Mouse (Mus musculus) forebrain, embryonic 10.5 days (tissue): ENCODE measurements at regions not wholly inside any gene's neighbourhood (a gene's known extent, or its start where the extent isn't known, plus 50 kb on each side); places are given as distances from the start of the nearest gene placed in this dataset.
"Not testable (repeated sequence)": the region's sequence is repeated elsewhere in the genome, so short reads cannot be mapped to it uniquely, and the experiment has no call there.

Experiments
- DNase-seq: peaks from one replicate; pipeline ENCODE4 v3.0.0-alpha.2; 2017; ENCODE audit warnings: low spot score; ENCODE audit errors: extremely low spot score
- H3K27ac ChIP-seq: fragments of 300-500 bp; sonication (generic); 2 replicates; pipeline ENCODE4 v1.5.1; 2016; ENCODE audit warnings: mild to moderate bottlenecking
- H3K27me3 ChIP-seq: fragments of 300-500 bp; sonication (generic); 2 replicates; pipeline ENCODE4 v1.6.1; 2016; ENCODE audit warnings: mild to moderate bottlenecking; ENCODE audit not compliant: poor library complexity, severe bottlenecking
- H3K36me3 ChIP-seq: fragments of 300-500 bp; sonication (generic); replicated peaks from 2 replicates; pipeline ENCODE4 v1.6.1; 2016; ENCODE audit warnings: mild to moderate bottlenecking, moderate library complexity
- H3K4me1 ChIP-seq: fragments of 300-500 bp; sonication (generic); 2 replicates; pipeline ENCODE4 v1.6.1; 2016
- H3K4me3 ChIP-seq: fragments of 300-500 bp; sonication (generic); 2 replicates; pipeline ENCODE4 v1.5.1; 2016; ENCODE audit warnings: mild to moderate bottlenecking, moderate library complexity
- H3K9me3 ChIP-seq: fragments of 300-500 bp; sonication (generic); 2 replicates; pipeline ENCODE4 v1.6.1; 2016; ENCODE audit warnings: mild to moderate bottlenecking, moderate library complexity
- WGBS: fragments of 180-500 bp; shearing (Covaris S2); methylation state at CpG from one replicate; pipeline ENCODE4 v1.1.7; 2016; 5-methylcytosine and 5-hydroxymethylcytosine counted together

DNA sequence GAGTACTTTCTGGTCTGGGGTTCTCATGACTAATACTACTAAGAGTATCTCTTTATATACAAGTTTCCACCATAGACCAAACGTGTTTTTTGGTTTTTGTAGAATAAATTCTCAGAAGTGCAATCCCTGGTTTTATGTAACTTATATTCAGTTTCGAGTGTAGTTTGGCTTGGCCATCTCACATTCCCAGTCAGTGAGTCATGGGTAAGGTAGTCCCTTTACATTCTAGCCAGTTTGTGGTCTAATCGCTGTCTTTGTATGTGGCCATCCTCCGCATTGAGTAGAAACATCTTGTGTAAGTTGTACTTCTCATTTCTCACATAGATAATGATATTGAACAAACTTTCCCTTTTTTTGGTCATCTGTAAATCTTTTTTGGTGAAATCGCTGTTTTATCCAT lies 88.3 kb downstream of the Anxa5 start:
- no peak overlapping the region for H3K27ac ChIP-seq
- H3K4me3 ChIP-seq: no peak overlapping the region
- no peak for DNase-seq
- no peaks in the 10 kb centered on the region for H3K9me3 ChIP-seq
- WGBS: 89% methylated on average over 5 of the region's 5 CpGs
- no peaks in the 10 kb centered on the region for H3K36me3 ChIP-seq
- H3K27me3 ChIP-seq: no peaks in the 10 kb centered on the region
- no peaks in the 10 kb centered on the region for H3K4me1 ChIP-seq

DNA sequence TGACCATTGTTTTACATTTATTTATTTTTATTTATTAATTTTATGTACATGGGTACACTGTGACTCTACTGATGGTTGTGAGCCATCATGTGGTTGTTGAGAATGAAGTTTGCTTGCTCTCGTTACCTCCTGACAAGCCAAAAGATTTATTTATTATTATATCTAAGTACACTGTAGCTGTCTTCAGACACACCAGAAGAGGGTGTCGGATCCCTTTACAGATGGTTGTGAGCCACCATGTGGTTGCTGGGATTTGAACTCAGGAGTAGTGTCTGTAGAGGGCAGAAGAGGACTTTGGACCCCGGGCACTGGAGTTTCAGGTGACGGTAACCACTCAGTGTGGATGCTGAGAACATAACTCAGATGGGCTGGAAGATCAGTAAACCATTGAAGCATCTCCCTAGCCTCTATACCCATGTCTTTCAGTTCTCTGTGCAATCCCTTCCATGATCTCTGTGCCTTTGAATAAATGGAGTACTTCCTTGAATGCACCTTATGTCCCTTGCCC lies 92.2 kb downstream of the Anxa5 start:
- DNase-seq: no peak
- WGBS: 92% methylated on average over 4 of the region's 4 CpGs
- Histone ChIP-seq H3K9me3 (no peaks in the 10 kb centered on the region), H3K4me1 (no peaks in the 10 kb centered on the region), H3K27me3 (no peaks in the 10 kb centered on the region), H3K27ac (no peak overlapping the region), H3K36me3 (no peaks in the 10 kb centered on the region), H3K4me3 (no peak overlapping the region)

DNA sequence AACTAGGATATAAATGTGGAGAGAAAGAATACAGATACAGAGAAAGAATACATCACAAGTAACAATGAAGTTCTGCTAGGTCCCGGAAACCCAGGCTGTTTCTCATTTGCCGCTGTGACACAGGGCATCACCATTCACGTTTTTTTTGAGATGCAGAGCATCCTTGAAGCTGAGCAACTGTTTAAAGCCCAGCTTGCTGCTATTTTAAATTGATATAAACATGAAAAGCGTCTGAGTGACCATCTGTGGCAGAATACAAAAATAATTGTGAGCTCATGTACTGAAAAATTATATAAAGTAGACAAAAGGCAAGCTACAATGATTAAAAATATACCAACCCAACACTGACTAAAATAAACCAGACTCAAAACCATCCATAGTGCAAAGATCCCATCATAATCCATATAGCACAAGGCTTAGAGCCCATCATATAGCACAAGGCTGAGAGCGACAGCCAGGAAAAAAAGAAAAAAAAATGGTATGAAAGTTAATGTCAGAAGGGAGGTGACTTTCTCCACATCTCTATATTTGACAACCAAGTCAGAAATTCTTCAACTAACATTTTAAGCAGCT lies 94.0 kb downstream of the Anxa5 start:
- no peaks in the 10 kb centered on the region for H3K4me1 ChIP-seq
- no peak overlapping the region for H3K27ac ChIP-seq
- H3K4me3 ChIP-seq: no peak overlapping the region
- WGBS: 86% methylated on average over 5 of the region's 5 CpGs
- no peaks in the 10 kb centered on the region for H3K9me3 ChIP-seq
- DNase-seq: no peak
- no peaks in the 10 kb centered on the region for H3K36me3 ChIP-seq
- no peaks in the 10 kb centered on the region for H3K27me3 ChIP-seq

DNA sequence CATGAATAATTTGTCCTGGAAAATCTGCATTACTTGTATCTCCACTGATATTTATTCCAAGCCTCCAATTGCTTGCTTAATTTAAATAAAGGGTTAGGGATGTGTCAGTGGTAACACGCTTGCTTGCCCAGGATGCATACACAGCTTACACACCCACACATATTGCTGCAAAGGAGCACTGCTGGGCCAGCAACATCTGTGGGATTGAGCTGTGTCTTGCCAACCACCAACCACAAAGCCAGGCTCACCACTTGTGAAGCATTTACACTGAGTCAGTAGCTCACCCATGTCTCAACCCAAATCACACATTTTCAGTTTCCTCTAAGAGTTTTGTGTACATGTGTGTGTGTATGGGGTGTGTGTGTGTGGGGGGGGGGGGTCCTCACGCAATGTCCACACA lies 100.0 kb downstream of the Anxa5 start:
- Histone ChIP-seq H3K36me3 (no peaks in the 10 kb centered on the region), H3K9me3 (no peaks in the 10 kb centered on the region), H3K4me3 (no peak overlapping the region), H3K4me1 (no peaks in the 10 kb centered on the region), H3K27me3 (no peaks in the 10 kb centered on the region), H3K27ac (no peak overlapping the region)
- no peak for DNase-seq
- 91% methylated on average over 2 of the region's 2 CpGs for WGBS

DNA sequence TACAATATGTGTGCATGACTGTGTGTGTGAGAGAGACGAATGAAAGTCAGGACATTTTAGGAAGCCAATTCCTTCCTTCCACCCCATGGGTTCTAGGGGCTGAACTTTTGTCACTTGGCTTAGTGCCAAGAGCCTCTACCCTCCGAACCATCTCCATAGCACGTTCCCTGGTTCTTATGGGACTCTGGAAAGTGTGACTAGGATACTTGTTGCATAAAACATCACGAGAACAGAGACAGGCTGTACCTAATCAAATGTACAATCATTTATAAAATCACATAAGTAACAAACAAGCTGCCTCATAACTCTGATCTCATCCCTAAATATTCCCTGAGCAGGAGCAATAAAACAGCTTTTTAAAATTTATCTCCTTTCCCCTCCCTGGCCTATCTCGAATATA lies 100.8 kb downstream of the Anxa5 start:
- no peaks in the 10 kb centered on the region for H3K9me3 ChIP-seq
- H3K4me3 ChIP-seq: no peak overlapping the region
- no peak for DNase-seq
- H3K36me3 ChIP-seq: no peaks in the 10 kb centered on the region
- 85% methylated on average over 5 of the region's 5 CpGs for WGBS
- no peaks in the 10 kb centered on the region for H3K27me3 ChIP-seq
- no peaks in the 10 kb centered on the region for H3K4me1 ChIP-seq
- H3K27ac ChIP-seq: no peak overlapping the region

GRCm38 (mm10) chr3:36360933-36361332 lies 114.8 kb downstream of the Anxa5 start:
- DNase-seq: no peak
- 90% methylated on average over 6 of the region's 6 CpGs for WGBS

GRCm38 (mm10) chr3:36354201-36354600 lies 121.5 kb downstream of the Anxa5 start:
- not testable (repeated sequence) for DNase-seq, H3K27me3 ChIP-seq, H3K4me3 ChIP-seq, H3K4me1 ChIP-seq, H3K27ac ChIP-seq, H3K36me3 ChIP-seq
- 88% methylated on average over 3 of the region's 3 CpGs for WGBS
- H3K9me3 ChIP-seq: peaks cover 10% of the 10 kb centered on the region; the same call in 1 of the 2 replicates

More at GRCm38 (mm10) chr3:36360933-36361332, 114.8 kb downstream of the Anxa5 start:
- Histone ChIP-seq H3K27ac (no peak overlapping the region), H3K4me3 (no peak overlapping the region), H3K9me3 (no peaks in the 10 kb centered on the region), H3K36me3 (no peaks in the 10 kb centered on the region), H3K27me3 (no peaks in the 10 kb centered on the region), H3K4me1 (peaks cover 3% of the 10 kb centered on the region)

GRCm38 (mm10) chr3:36352032-36352742 lies 123.5 kb downstream of the Anxa5 start:
- no peak overlapping the region for H3K4me3 ChIP-seq
- peaks cover 7% of the 10 kb centered on the region for H3K4me1 ChIP-seq
- WGBS: 40% methylated on average over 4 of the region's 4 CpGs
- H3K36me3 ChIP-seq: no peaks in the 10 kb centered on the region
- DNase-seq: no peak
- peak overlapping the region; percentile 65; the same call in 1 of the 2 replicates for H3K27ac ChIP-seq
- no peaks in the 10 kb centered on the region for H3K27me3 ChIP-seq
- peaks cover 10% of the 10 kb centered on the region; the same call in 1 of the 2 replicates for H3K9me3 ChIP-seq

DNA sequence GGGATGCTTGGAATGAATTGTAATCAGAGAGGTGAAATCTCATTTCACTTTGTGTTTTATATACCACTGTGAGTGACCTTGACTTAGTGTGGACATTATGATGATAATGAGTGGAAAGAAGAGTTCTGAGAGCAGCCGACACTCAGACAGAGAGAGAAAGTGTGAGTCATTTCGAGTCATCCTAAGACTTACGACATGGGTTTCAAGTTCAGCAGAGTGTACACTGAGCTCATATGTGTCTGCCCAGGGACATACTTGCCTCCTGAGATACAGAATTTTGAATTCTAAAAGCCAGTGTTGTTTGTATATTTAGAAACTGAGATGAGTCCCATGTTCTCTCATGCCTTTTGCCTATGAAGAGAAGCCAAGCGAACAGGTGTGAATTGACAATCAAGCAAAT lies 126.6 kb downstream of the Anxa5 start:
- no peak overlapping the region for H3K27ac ChIP-seq
- DNase-seq: no peak
- H3K4me1 ChIP-seq: peaks cover 7% of the 10 kb centered on the region
- H3K4me3 ChIP-seq: no peak overlapping the region
- no peaks in the 10 kb centered on the region for H3K36me3 ChIP-seq
- H3K27me3 ChIP-seq: no peaks in the 10 kb centered on the region
- H3K9me3 ChIP-seq: peaks cover 5% of the 10 kb centered on the region; the same call in 1 of the 2 replicates
- WGBS: 95% methylated on average over 4 of the region's 4 CpGs

DNA sequence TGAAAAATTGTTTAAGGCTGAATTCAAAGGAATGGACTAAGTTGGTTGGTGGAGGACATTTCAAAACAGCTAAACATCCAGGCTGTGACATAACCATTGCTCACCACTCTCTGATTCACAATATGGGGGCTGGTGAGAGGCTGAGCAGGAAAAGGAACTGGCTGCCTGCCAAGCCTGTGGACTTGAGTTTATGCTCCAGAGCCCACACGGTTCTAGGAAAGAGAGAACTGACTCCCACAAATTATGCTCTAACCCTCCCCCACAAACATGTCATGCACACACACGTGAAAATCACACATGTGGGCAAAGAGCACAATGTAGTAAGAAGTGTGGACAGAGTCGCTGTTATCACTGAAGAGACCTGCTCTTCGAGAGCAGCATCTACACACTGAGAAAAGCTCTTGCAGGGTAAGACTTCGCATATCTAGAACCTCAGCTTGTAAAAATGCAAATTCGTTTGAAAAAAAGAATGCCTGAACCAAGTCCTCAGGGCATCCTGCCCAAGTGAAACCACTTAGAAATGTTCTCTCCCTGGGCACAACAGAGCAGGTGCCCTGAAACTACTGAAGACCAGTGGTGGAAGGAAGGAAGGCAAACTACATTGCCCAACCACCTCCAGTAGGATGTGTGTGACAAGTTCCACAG lies 118.9 kb upstream of the Qrfpr start:
- Histone ChIP-seq H3K4me1 (no peaks in the 10 kb centered on the region), H3K4me3 (no peak overlapping the region), H3K27me3 (no peaks in the 10 kb centered on the region), H3K27ac (no peak overlapping the region), H3K36me3 (no peaks in the 10 kb centered on the region), H3K9me3 (no peaks in the 10 kb centered on the region)
- 83% methylated on average over 6 of the region's 6 CpGs for WGBS
- no peak for DNase-seq

- no peaks in the 10 kb centered on the region for H3K27me3 ChIP-seq
- no peak overlapping the region for H3K4me3 ChIP-seq
- H3K27ac ChIP-seq: no peak overlapping the region
- no peaks in the 10 kb centered on the region for H3K4me1 ChIP-seq
- H3K9me3 ChIP-seq: no peaks in the 10 kb centered on the region
- H3K36me3 ChIP-seq: no peaks in the 10 kb centered on the region
- no peak for DNase-seq
- 94% methylated on average over 5 of the region's 5 CpGs for WGBS
These were observed 117.5 kb upstream of the Qrfpr start for GRCm38 (mm10) chr3:36339656-36340055.

DNA sequence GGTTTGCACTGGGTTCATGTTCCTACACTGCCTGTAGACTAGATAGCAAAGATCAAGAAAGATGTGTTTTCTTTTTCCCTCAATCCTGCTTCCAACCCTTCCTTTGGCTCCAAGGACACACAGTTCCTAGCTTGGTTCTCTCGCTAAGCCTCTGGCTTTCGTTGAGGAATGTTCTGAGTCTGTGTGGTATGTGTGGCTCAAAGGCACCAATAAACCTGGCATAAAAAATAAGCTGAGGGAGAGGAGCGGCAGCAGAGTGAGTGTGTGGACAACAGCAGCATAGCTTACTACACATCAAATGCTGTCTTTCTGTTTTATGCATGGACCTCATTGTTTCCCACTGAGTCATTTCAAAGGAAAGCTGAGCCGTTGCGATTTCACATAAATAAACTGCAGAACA lies 112.2 kb upstream of the Qrfpr start:
- 88% methylated on average over 5 of the region's 5 CpGs for WGBS
- no peaks in the 10 kb centered on the region for H3K36me3 ChIP-seq
- H3K4me3 ChIP-seq: no peak overlapping the region

GRCm38 (mm10) chr3:36332016-36332415 lies 109.9 kb upstream of the Qrfpr start:
- H3K36me3 ChIP-seq: no peaks in the 10 kb centered on the region
- no peaks in the 10 kb centered on the region for H3K27me3 ChIP-seq
- DNase-seq: no peak
- no peaks in the 10 kb centered on the region for H3K4me1 ChIP-seq
- no peak overlapping the region for H3K27ac ChIP-seq
- WGBS: 93% methylated on average over 6 of the region's 6 CpGs
- H3K4me3 ChIP-seq: no peak overlapping the region
- no peaks in the 10 kb centered on the region for H3K9me3 ChIP-seq

More for the DNA sequence above, 112.2 kb upstream of the Qrfpr start:
- Histone ChIP-seq H3K9me3 (no peaks in the 10 kb centered on the region), H3K27ac (no peak overlapping the region), H3K27me3 (no peaks in the 10 kb centered on the region), H3K4me1 (no peaks in the 10 kb centered on the region)
- DNase-seq: no peak
